Mouse (Mus musculus) hindbrain, embryonic 14.5 days (tissue): ENCODE data around the gene Tril. TPM values are rescaled to one million over a fixed set of nuclear protein-coding genes. Genes with fewer than 3 reads are reported as not detected.

Experiments
- ATAC-seq: fragments of 200-750 bp; cut with Nextera tagmentation; 2 replicates; pipeline ENCODE4 v1.8.0; 2017; ENCODE audit warnings: moderate number of reproducible peaks, mild to moderate bottlenecking, moderate TSS enrichment, moderate library complexity; ENCODE audit not compliant: low FRiP score
- DNase-seq: peaks from one replicate; pipeline ENCODE4 v3.0.0-alpha.2; 2015; ENCODE audit warnings: low spot score
- H3K27ac ChIP-seq: fragments of 300-500 bp; sonication (generic); 2 replicates; pipeline ENCODE4 v1.5.1; 2014; ENCODE audit warnings: mild to moderate bottlenecking, moderate library complexity
- H3K27me3 ChIP-seq: fragments of 300-500 bp; sonication (generic); 2 replicates; pipeline ENCODE4 v1.6.1; 2014; ENCODE audit warnings: mild to moderate bottlenecking, low read length, mixed read lengths; ENCODE audit not compliant: control insufficient read depth, insufficient read depth
- H3K36me3 ChIP-seq: fragments of 300-500 bp; sonication (generic); replicated peaks from 2 replicates; pipeline ENCODE4 v1.6.1; 2014; ENCODE audit not compliant: control insufficient read depth, insufficient read depth
- H3K4me1 ChIP-seq: fragments of 300-500 bp; sonication (generic); replicated peaks from 2 replicates; pipeline ENCODE4 v1.6.1; 2014; ENCODE audit warnings: antibody characterized with exemption, low read length, mixed read lengths; ENCODE audit not compliant: control insufficient read depth, insufficient read depth
- H3K4me2 ChIP-seq: fragments of 300-500 bp; sonication (generic); replicated peaks from 2 replicates; pipeline ENCODE4 v1.6.1; 2014; ENCODE audit warnings: mild to moderate bottlenecking, moderate library complexity
- H3K4me3 ChIP-seq: fragments of 300-500 bp; sonication (generic); replicated peaks from 2 replicates; pipeline ENCODE4 v1.5.1; 2014; ENCODE audit warnings: mild to moderate bottlenecking, low read length
- H3K9ac ChIP-seq: fragments of 300-500 bp; sonication (generic); 2 replicates; pipeline ENCODE4 v1.6.1; 2014
- H3K9me3 ChIP-seq: fragments of 300-500 bp; sonication (generic); 2 replicates; pipeline ENCODE4 v1.6.1; 2016; ENCODE audit warnings: low read length; ENCODE audit not compliant: control insufficient read depth
- WGBS: fragments of 180-500 bp; shearing (Covaris S2); extraction: QIAGEN DNeasy Blood & Tissue Kit; methylation state at CpG from one replicate; pipeline ENCODE4 v1.1.7; 2014; 5-methylcytosine and 5-hydroxymethylcytosine counted together
- polyA plus RNA-seq: library from polyadenylated mRNA; unstranded; fragments of >200 nt; fragmentation: Nextera tagmentation; extraction: Ambion mirVana; gene quantifications from 2 replicates; pipeline ENCODE4 v1.2.1, GENCODE M21; 2014

The Tril gene
- polyA plus RNA-seq, 1 experiment from 2014 or later = 14.3 TPM

DNA sequence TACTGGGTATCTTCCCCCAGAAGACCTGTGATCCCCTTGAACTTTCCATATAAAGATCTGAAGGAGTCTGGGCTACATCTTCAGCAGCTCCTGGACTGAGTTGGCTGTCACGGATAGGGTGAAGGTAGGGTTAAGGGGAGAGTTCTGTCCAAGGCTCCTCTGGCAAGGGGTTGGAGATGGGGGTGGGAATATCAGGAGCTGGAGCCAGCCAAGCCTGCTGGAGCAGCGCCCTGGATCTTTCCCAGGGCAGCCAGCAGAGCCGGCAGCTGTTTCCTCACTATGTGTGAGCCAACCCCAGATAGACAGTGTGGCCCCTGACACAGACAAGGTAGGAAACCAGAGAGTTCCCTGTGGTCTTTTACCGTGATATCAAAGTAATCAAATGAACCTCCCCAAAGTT, 4.6 kb upstream of the Tril start:
- no peak overlapping the region for H3K27ac ChIP-seq
- no peak overlapping the region for H3K4me2 ChIP-seq
- ATAC-seq (no peak), DNase-seq (no peak)
- peaks cover 26% of the 10 kb centered on the region for H3K27me3 ChIP-seq
- H3K4me3 ChIP-seq = no peak overlapping the region
- 0 out of 2 replicates have a peak, but pooled peaks cover 3% of the 10 kb centered on the region for H3K9me3 ChIP-seq
- peaks cover 9% of the 10 kb centered on the region; the same call in 1 of the 2 replicates for H3K4me1 ChIP-seq
- no peak overlapping the region for H3K9ac ChIP-seq
- no peaks in the 10 kb centered on the region for H3K36me3 ChIP-seq
- 75% methylated on average over 4 of the region's 4 CpGs for WGBS

- peak overlapping the region; percentile 90 for H3K4me2 ChIP-seq
- peaks cover 65% of the 10 kb centered on the region for H3K27me3 ChIP-seq
- H3K36me3 ChIP-seq = no peaks in the 10 kb centered on the region
- DNase-seq (no peak), ATAC-seq (no peak)
- peak overlapping the region; percentile 63 for H3K9ac ChIP-seq
- H3K4me1 ChIP-seq = peaks cover 35% of the 10 kb centered on the region; the same call in 1 of the 2 replicates
- peak overlapping the region; percentile 70 for H3K27ac ChIP-seq
- H3K9me3 ChIP-seq = no peaks in the 10 kb centered on the region
- 1% methylated on average over 18 of the region's 18 CpGs for WGBS
- peak overlapping the region; percentile 51 for H3K4me3 ChIP-seq
Measured at GRCm38 (mm10) chr6:53821041-53821501, 441 bp upstream of the Tril start.

- peak overlapping the region; percentile 90 for H3K4me2 ChIP-seq
- H3K27ac ChIP-seq = peak overlapping the region; percentile 70
- H3K36me3 ChIP-seq = no peaks in the 10 kb centered on the region
- 1% methylated on average over 64 of the region's 64 CpGs for WGBS
- peak overlapping the region; percentile 63 for H3K9ac ChIP-seq
- DNase-seq (peak; percentile 48), ATAC-seq (no peak)
- H3K27me3 ChIP-seq = peaks cover 65% of the 10 kb centered on the region
- peaks cover 35% of the 10 kb centered on the region; the same call in 1 of the 2 replicates for H3K4me1 ChIP-seq
- no peaks in the 10 kb centered on the region for H3K9me3 ChIP-seq
- peak overlapping the region; percentile 51 for H3K4me3 ChIP-seq
Measured at GRCm38 (mm10) chr6:53819761-53820485, 707 bp downstream of the Tril start.

DNA sequence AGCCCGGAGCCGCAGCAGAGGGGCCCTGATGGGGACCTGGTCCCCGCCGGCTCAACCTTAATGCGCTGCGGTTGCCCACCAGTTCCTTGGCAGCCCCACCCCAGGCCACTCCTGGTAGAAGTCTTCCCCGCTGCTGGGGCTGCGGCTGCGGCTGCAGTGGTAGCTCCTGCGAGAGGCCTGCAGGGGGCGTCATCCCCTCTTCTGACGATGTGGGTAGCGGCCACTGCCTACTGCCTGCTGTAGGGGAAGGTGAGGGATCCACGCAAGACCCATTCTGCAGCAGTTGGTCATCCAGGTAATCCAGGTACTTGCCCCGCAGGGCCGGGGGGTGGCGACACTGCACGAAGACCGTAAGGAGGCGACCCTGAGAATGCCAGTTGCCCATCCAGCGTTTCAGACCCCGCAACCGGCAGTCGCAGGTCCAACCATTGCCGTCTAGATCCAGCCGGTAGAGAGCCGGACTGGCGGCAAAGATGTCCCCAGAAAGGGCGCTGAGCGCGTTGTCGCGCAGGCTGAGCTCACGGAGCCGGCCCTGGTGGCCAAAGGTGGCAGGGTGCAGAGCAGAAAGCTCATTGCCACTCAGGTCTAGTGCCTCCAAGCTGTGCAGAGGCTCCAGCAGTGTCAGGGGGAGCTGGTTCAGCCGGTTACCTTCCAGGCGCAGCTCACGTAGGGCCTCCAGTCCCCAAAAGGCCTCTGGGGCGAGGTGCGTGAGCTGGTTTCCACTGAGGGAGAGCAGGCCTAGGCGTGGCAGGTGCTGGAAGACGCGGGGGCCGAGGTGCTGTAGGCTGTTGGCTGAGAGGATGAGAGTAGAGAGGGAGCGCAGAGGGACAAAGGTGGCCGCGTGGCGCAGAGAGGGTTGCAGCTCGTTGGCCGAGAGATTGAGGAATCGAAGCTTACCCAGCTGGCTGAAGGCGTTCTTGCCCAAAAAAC, 1.6 kb downstream of the Tril start:
- Histone ChIP-seq H3K4me3 (peak overlapping the region; percentile 51), H3K9ac (peak overlapping the region; percentile 63), H3K9me3 (no peaks in the 10 kb centered on the region), H3K27ac (peak overlapping the region; percentile 70; the same call in 1 of the 2 replicates), H3K4me1 (peaks cover 35% of the 10 kb centered on the region; the same call in 1 of the 2 replicates), H3K36me3 (no peaks in the 10 kb centered on the region), H3K27me3 (peaks cover 65% of the 10 kb centered on the region), H3K4me2 (peak overlapping the region; percentile 90)
- ATAC-seq (peak; percentile 37; the same call in 1 of the 2 replicates), DNase-seq (no peak)
- WGBS = 5% methylated on average over 51 of the region's 52 CpGs

- WGBS = under 1% methylated on average over 42 of the region's 42 CpGs
- H3K9ac ChIP-seq = peak overlapping the region; percentile 63
- H3K4me1 ChIP-seq = peaks cover 35% of the 10 kb centered on the region; the same call in 1 of the 2 replicates
- H3K9me3 ChIP-seq = no peaks in the 10 kb centered on the region
- peak; percentile 53; the same call in 1 of the 2 replicates for ATAC-seq
- peaks cover 65% of the 10 kb centered on the region for H3K27me3 ChIP-seq
- no peaks in the 10 kb centered on the region for H3K36me3 ChIP-seq
- H3K4me2 ChIP-seq = peak overlapping the region; percentile 90
- DNase-seq = peak; percentile 68
- 0 out of 2 replicates have a peak overlapping the region, but pooled peaks have one; percentile 20 for H3K27ac ChIP-seq
- peak overlapping the region; percentile 51 for H3K4me3 ChIP-seq
Measured at GRCm38 (mm10) chr6:53818264-53818731, 2.3 kb downstream of the Tril start.

GRCm38 (mm10) chr6:53817763-53818174, 2.9 kb downstream of the Tril start:
- peak overlapping the region; percentile 90 for H3K4me2 ChIP-seq
- peaks cover 64% of the 10 kb centered on the region for H3K27me3 ChIP-seq
- H3K36me3 ChIP-seq = no peaks in the 10 kb centered on the region
- H3K9ac ChIP-seq = peak overlapping the region; percentile 63
- DNase-seq (no peak), ATAC-seq (no peak)
- WGBS = 20% methylated on average over 32 of the region's 33 CpGs
- 0 out of 2 replicates have a peak overlapping the region, but pooled peaks have one; percentile 20 for H3K27ac ChIP-seq
- peak overlapping the region; percentile 51 for H3K4me3 ChIP-seq
- peaks cover 35% of the 10 kb centered on the region; the same call in 1 of the 2 replicates for H3K4me1 ChIP-seq
- H3K9me3 ChIP-seq = no peaks in the 10 kb centered on the region

DNA sequence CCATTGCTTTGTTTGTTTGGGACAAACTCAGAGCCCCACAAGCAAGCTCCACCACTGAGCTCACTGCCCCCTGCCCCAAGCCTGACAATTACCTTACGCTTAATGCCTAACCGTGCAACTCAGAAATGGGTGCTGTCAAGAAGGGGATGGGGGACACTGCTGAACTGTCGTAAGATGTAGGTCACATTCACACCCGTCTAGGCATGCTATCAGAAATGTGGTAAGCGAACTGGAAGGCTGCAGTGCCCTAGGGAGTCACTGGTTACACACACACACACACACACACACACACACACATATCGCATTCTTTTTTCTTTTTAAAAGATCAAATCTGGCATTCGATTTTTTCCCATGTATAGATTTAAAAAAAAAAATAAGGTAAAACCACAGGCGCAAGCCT, 4.0 kb downstream of the Tril start:
- no peak overlapping the region for H3K4me3 ChIP-seq
- no peak overlapping the region for H3K27ac ChIP-seq
- no peak overlapping the region for H3K9ac ChIP-seq
- no peak for DNase-seq
- peaks cover 35% of the 10 kb centered on the region; the same call in 1 of the 2 replicates for H3K4me1 ChIP-seq
- H3K4me2 ChIP-seq = 0 out of 2 replicates have a peak overlapping the region, but pooled peaks have one; percentile 90
- H3K27me3 ChIP-seq = peaks cover 53% of the 10 kb centered on the region
- no peak for ATAC-seq
- H3K36me3 ChIP-seq = no peaks in the 10 kb centered on the region
- WGBS = 78% methylated on average over 8 of the region's 8 CpGs
- H3K9me3 ChIP-seq = no peaks in the 10 kb centered on the region

DNA sequence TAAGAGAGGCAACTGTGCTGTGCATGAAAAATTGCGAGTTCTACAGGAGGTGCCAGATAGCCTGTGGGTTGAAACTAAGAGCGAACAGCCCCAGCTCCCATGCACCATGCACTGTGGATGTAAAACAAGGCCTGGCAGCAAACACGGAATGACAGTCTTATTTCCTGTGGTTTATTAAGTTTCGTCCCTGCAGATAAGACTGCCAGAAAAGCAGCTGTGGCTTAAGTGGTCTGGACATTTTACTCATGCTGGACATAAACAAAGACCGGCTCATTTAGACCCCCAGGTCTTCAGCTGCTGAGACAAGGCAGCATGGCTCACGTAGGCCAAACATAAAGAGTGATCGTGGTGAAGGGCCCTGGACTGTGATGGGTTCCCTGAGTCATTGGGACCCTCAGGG, 4.9 kb downstream of the Tril start:
- DNase-seq = no peak
- no peaks in the 10 kb centered on the region for H3K9me3 ChIP-seq
- no peak overlapping the region for H3K4me3 ChIP-seq
- peaks cover 30% of the 10 kb centered on the region; the same call in 1 of the 2 replicates for H3K4me1 ChIP-seq
- H3K9ac ChIP-seq = no peak overlapping the region
- 73% methylated on average over 7 of the region's 7 CpGs for WGBS
- no peak overlapping the region for H3K4me2 ChIP-seq
- H3K27ac ChIP-seq = no peak overlapping the region
- H3K27me3 ChIP-seq = peaks cover 44% of the 10 kb centered on the region
- no peaks in the 10 kb centered on the region for H3K36me3 ChIP-seq
- no peak for ATAC-seq
